Mouse (Mus musculus) thymus, postnatal 0 days (tissue): Measurements from ENCODE around the gene 1600014C10Rik. TPM values are rescaled to one million over a fixed set of nuclear protein-coding genes. Genes with fewer than 3 reads are reported as not detected.

Experiments used
- polyA plus RNA-seq: library from polyadenylated mRNA; unstranded; fragments of >200 nt; fragmentation: Nextera tagmentation; extraction: Ambion mirVana; gene quantifications from 2 replicates; pipeline ENCODE4 v1.2.1, GENCODE M21; 2015

Gene 1600014C10Rik
- polyA plus RNA-seq, 1 experiment from 2014 or later: 52.8 TPM

Other genes with a start within 250 kb of the 1600014C10Rik start
- 44.2 and 52.1 TPM in 2 replicates for gene Uri1, start 159.7 kb upstream of the 1600014C10Rik start, polyA plus RNA-seq
- 35.2 and 36.2 TPM in 2 replicates for gene Ccne1, start 75.7 kb upstream of the 1600014C10Rik start, polyA plus RNA-seq
- 8.1 and 8.8 TPM in 2 replicates for gene Plekhf1, start 44.8 kb downstream of the 1600014C10Rik start, polyA plus RNA-seq
- gene Pop4, start 88.2 kb downstream of the 1600014C10Rik start, polyA plus RNA-seq: 57.9 and 58.9 TPM in 2 replicates